Mouse (Mus musculus) inflammation-experienced regulatory T-cells (primary cell): Measurements from ENCODE around the gene Gm11756. TPM values are rescaled to one million over a fixed set of nuclear protein-coding genes. Genes with fewer than 3 reads are reported as not detected.

Experiments used
- polyA plus RNA-seq, 2 experiments: library from polyadenylated mRNA; unstranded; fragments of 100-300 nt; shearing (Covaris generic); gene quantifications; one replicate each; pipeline ENCODE4 v1.2.1; 2017

The Gm11756 gene
- not detected for polyA plus RNA-seq

DNA sequence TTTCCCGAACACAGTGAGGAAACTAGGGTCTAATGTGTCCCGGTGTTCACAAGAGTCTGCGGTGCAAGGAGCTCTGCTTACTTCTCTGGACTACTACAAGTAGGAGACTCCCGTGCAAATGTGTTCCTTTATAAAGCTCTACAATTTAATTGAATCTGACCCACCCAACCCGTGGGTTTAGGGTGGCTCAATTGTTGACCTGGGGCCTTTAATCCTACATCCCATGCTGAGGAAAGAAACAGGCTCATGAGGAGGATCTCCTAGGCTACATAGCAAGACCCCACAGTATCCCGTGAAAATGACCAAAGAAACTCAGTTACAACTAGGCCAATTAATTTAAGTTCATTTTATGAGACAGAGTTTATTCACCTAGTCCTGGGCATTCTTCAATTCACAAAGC lies at the start of gene Gm11756:
Gene Gm11756 (minus strand): TSS at position 101 of the 400 bp plus-strand sequence.

DNA sequence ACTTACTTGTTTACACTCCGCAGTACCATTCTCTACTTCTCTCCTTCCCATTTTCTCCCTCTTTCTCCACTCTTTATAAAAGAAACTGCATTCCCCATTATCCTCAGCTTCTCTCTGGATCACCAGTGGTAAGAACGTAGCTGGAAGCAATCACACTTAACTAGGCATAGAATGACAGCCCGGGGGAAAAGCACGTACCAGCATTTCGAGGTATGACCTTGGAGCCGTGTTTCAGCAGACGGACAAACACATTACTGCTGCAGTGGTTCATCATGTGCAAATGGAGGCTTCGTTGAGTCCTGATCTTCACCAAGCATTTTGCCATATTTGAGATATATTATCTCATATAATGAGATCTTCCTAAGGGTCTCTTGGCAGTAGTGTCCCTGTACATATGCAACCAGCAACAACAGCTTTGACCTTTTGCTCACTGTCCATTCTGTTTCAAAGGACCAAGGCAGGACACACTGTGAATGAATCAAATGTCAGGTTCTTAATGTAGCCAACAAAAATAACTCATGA lies 29.9 kb upstream of the Gm11756 start, which contains the start of gene 2310002L09Rik:
Gene 2310002L09Rik (minus strand): TSS at position 472 of the 522 bp plus-strand sequence.

DNA sequence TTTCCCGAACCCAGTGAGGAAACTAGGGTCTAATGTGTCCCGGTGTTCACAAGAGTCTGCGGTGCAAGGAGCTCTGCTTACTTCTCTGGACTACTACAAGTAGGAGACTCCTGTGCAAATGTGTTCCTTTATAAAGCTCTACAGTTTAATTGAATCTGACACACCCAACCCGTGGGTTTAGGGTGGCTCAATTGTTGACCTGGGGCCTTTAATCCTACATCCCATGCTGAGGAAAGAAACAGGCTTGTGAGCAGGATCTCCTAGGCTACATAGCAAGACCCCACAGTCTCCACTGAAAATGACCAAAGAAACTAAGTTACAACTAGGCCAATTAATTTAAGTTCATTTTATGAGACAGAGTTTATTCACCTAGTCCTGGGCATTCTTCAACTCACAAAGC lies 14.7 kb downstream of the Gm11756 start, which contains the start of gene Gm13871:
Gene Gm13871 (minus strand): TSS at position 101 of the 400 bp plus-strand sequence.

DNA sequence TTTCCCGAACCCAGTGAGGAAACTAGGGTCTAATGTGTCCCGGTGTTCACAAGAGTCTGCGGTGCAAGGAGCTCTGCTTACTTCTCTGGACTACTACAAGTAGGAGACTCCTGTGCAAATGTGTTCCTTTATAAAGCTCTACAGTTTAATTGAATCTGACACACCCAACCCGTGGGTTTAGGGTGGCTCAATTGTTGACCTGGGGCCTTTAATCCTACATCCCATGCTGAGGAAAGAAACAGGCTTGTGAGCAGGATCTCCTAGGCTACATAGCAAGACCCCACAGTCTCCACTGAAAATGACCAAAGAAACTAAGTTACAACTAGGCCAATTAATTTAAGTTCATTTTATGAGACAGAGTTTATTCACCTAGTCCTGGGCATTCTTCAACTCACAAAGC lies 29.5 kb downstream of the Gm11756 start, which contains the start of gene Gm11757:
Gene Gm11757 (minus strand): TSS at position 101 of the 400 bp plus-strand sequence.

DNA sequence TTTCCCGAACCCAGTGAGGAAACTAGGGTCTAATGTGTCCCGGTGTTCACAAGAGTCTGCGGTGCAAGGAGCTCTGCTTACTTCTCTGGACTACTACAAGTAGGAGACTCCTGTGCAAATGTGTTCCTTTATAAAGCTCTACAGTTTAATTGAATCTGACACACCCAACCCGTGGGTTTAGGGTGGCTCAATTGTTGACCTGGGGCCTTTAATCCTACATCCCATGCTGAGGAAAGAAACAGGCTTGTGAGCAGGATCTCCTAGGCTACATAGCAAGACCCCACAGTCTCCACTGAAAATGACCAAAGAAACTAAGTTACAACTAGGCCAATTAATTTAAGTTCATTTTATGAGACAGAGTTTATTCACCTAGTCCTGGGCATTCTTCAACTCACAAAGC lies 44.4 kb downstream of the Gm11756 start, which contains the start of gene Gm11758:
Gene Gm11758 (minus strand): TSS at position 101 of the 400 bp plus-strand sequence.

Other genes with a start within 250 kb of the Gm11756 start
- not detected for gene Gm428, start 237.2 kb downstream of the Gm11756 start, polyA plus RNA-seq
- under 1 TPM; 0.20 to 0.74 TPM for gene Rasef, start 129.8 kb downstream of the Gm11756 start, polyA plus RNA-seq
- gene Gm11758, start 44.5 kb downstream of the Gm11756 start, polyA plus RNA-seq: not detected
- gene Gm11757, start 29.6 kb downstream of the Gm11756 start, polyA plus RNA-seq: not detected
- not detected for gene Gm13871, start 14.8 kb downstream of the Gm11756 start, polyA plus RNA-seq
- not detected for gene 2310002L09Rik, start 30.1 kb upstream of the Gm11756 start, polyA plus RNA-seq
- under 1 TPM in 1 of 2 experiments, not detected in 1; 0.12 TPM for gene Frmd3, start 92.7 kb upstream of the Gm11756 start, polyA plus RNA-seq